Mouse (Mus musculus) gastrocnemius, postnatal 36 days (tissue): ENCODE measurements around the gene Uqcc3. TPM values are rescaled to one million over a fixed set of nuclear protein-coding genes. Genes with fewer than 3 reads are reported as not detected.
A peak's percentile ranks its signal among the peaks of the same experiment; 100 is the strongest.
"Not testable (repeated sequence)": the region's sequence is repeated elsewhere in the genome, so short reads cannot be mapped to it uniquely, and the experiment has no call there.

Experiments used
- DNase-seq, 2 experiments: peaks; one replicate each; pipeline ENCODE4 v3.0.0; 2022
- intact Hi-C: fragments of 180-260 bp; cut with DNase I; formaldehyde crosslinking; loops from one replicate; pipeline ENCODE4 v1.15.1; 2025
- total RNA-seq, 2 experiments: library from RNA; stranded (reverse); gene quantifications; 2 replicates each; pipeline ENCODE4 v1.2.3; 2021

Uqcc3 gene
- total RNA-seq, 2 experiments from 2014 or later = 56.4 to 67.2 TPM

- intact Hi-C loops = not testable (repeated sequence)
- peak; percentile 33 to 53 for DNase-seq
Measured at GRCm38 (mm10) chr19:8897211-8897864, 16.6 kb upstream of the Uqcc3 start.

- intact Hi-C loops, DNase-seq: not testable (repeated sequence)
Measured at GRCm38 (mm10) chr19:8896231-8896630, 15.5 kb upstream of the Uqcc3 start.

GRCm38 (mm10) chr19:8895397-8895960, 14.8 kb upstream of the Uqcc3 start:
- DNase-seq = no peak
- intact Hi-C loops = no loop called here

GRCm38 (mm10) chr19:8892829-8893766, 12.4 kb upstream of the Uqcc3 start, which contains the start of gene Ints5:
Ints5 (plus strand) TSS chr19:8893005.
- intact Hi-C loops = loop anchor here (5.0 kb wide), 1 partner anchor 51 kb away; no protein-coding TSS in a partner anchor
- peak; percentile 79 to 84 for DNase-seq

- intact Hi-C loops = no loop called here
- DNase-seq = peak; percentile 86 to 93
Measured at GRCm38 (mm10) chr19:8888511-8889385, 8.0 kb upstream of the Uqcc3 start, which contains the start of the genes 1810009A15Rik and Gm49416. 1810009A15Rik (plus strand) TSS chr19:8888853. Gm49416 (plus strand) TSS chr19:8888926.

- DNase-seq = no peak
- intact Hi-C loops = no loop called here
Measured at GRCm38 (mm10) chr19:8887585-8888463, 7.1 kb upstream of the Uqcc3 start.

- intact Hi-C loops = no loop called here
- no peak for DNase-seq
Measured at GRCm38 (mm10) chr19:8886916-8887584, 6.3 kb upstream of the Uqcc3 start.

GRCm38 (mm10) chr19:8883616-8884015, 2.9 kb upstream of the Uqcc3 start, which contains the start of the genes Lbhd1 and Gm49403:
Lbhd1 (plus strand) TSS chr19:8883732.
Gm49403 (plus strand) TSS chr19:8883930.
- intact Hi-C loops = no loop called here
- no peak for DNase-seq

- intact Hi-C loops = no loop called here
- no peak for DNase-seq
Measured at GRCm38 (mm10) chr19:8881034-8881392, 290 bp upstream of the Uqcc3 start.

- intact Hi-C loops = no loop called here
- DNase-seq = no peak
Measured at GRCm38 (mm10) chr19:8875031-8875430, 5.7 kb downstream of the Uqcc3 start.

- DNase-seq = no peak
- intact Hi-C loops = loop anchor here (2.0 kb wide), 1 partner anchor 56 kb away; the partner anchor contains the start of genes Eml3 and Rom1
Measured at GRCm38 (mm10) chr19:8872266-8872840, 8.4 kb downstream of the Uqcc3 start.

GRCm38 (mm10) chr19:8871267-8872186, 9.2 kb downstream of the Uqcc3 start, which contains the start of gene Ubxn1:
Ubxn1 (plus strand) TSS chr19:8871496.
- intact Hi-C loops = loop anchor here (2.0 kb wide), 1 partner anchor 57 kb away; the partner anchor contains the start of genes Eml3 and Rom1
- DNase-seq = peak; percentile 93 to 96

- intact Hi-C loops = no loop called here
- no peak for DNase-seq
Measured at GRCm38 (mm10) chr19:8870838-8871237, 9.9 kb downstream of the Uqcc3 start.

- intact Hi-C loops, DNase-seq: not testable (repeated sequence)
Measured at GRCm38 (mm10) chr19:8870381-8870780, 10.3 kb downstream of the Uqcc3 start.

GRCm38 (mm10) chr19:8864265-8864664, 16.5 kb downstream of the Uqcc3 start:
- no peak for DNase-seq

GRCm38 (mm10) chr19:8859018-8859417, 21.7 kb downstream of the Uqcc3 start:
- intact Hi-C loops = loop anchor here (5.0 kb wide), 1 partner anchor 248 kb away; no protein-coding TSS in a partner anchor
- DNase-seq = no peak

More at GRCm38 (mm10) chr19:8864265-8864664, 16.5 kb downstream of the Uqcc3 start:
- intact Hi-C loops = no loop called here
